Mouse (Mus musculus): Measurements from ENCODE around the gene Ppp1r37. TPM values are rescaled to one million over a fixed set of nuclear protein-coding genes. Genes with fewer than 3 reads are reported as not detected.

Gene Ppp1r37
- polyA plus RNA-seq, 1 experiment from 2014 or later, result 65.5 TPM

DNA sequence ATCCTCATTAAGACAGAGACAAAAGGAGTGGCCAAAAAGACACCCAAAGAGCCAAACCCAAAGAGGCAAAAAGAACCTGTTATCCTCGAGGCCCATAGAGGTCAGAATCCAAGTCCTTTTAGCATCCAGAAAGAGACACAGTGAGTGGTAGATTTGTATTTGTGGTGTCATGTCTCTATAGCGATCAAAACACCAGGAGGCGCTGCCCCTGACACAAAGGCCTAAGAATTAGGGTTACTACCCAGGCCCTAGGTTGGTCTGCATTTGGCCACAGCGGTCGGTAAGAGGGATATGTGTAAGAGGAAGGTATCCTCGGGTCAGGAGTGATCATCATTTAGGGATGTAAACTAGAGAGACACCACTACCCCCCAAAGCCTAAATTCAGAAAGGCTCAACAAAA, 56.5 kb downstream of the Ppp1r37 start:
- no peak for TF ChIP-seq CTCF (IDR thresholded peaks at IDR 0.05)
- ATAC-seq (no peak), DNase-seq (ENCODE audit: low read depth, low spot score) (no peak)
- ChIA-PET CTCF (interaction anchor here (1.8 to 4.5 kb wide), 2 partner anchors 63 to 84 kb away, joined by 3 to 20 read pairs; no protein-coding TSS in a partner anchor), POLR2A (interaction anchor here (1.8 kb wide), 1 partner anchor 63 kb away, joined by 4 read pairs; no protein-coding TSS in a partner anchor)
- H3K27me3 ChIP-seq, result no peaks in the 10 kb centered on the region
- in situ Hi-C loops (cut with MboI; ENCODE audit: low pct_unique_long_range_greater_than_20kb), result loop anchor here (5.0 kb wide), 1 partner anchor 66 kb away; no protein-coding TSS in a partner anchor

DNA sequence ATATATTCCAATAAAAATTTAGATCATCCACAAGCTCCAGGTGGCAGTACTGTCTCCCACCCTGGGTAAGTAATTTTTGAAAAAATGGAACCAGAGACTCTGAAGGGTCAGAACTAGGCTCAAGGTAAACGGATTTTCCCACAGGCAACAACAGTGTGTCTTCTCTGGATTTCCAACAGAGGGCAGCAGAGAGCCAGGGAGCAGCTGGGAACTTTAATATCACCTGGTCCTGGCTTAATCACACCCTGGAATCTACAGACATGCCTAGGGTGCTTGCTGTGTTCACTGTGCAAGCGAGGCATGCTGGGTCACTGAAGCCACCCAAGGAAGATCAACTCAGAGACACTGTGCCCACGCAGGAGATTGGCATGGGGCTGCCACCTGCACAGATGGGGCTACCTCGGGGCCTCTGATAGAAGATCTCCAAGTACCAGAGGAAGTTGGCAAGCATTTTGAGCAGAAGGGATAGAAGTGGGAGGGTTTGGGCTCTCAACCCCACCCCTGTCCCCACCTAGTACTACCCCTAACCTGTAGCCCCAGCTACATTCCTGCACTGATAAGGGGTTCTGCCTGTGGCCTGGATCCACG, 59.3 kb downstream of the Ppp1r37 start:
- ChIA-PET POLR2A (no interaction called here), CTCF (interaction anchor here (0.7 to 4.5 kb wide), 8 partner anchors 14 to 165 kb away, joined by 3 to 20 read pairs (median 4); partner anchors contain the start of genes Nkpd1 and Ppp1r37)
- in situ Hi-C loops (cut with MboI; ENCODE audit: low pct_unique_long_range_greater_than_20kb), result no loop called here
- ATAC-seq, result peak; percentile 41
- H3K27me3 ChIP-seq, result no peaks in the 10 kb centered on the region
- no peak for TF ChIP-seq CTCF (IDR thresholded peaks at IDR 0.05)
- DNase-seq (ENCODE audit: low read depth, low spot score), result peak; percentile 20

DNA sequence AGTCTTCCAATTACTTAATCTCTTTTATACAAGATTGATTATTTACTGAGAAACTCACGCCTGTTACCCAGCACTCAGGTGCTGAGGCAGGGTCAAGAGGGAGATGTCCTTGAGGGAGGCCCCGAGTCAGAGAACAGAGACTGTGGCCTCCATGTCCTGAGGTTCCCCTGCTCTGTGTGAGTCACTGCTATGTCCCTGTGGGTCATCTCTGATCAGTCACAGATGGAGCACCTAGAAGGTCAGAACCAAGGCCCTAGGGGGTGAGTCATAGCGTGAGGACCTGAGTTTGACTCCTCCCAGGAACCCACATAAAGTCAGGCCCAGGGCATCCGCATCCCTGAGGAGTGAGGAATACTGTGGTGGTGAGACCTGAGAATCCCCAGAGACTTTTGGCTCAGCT, 61.2 kb downstream of the Ppp1r37 start:
- in situ Hi-C loops (cut with MboI; ENCODE audit: low pct_unique_long_range_greater_than_20kb), result no loop called here
- H3K27me3 ChIP-seq, result no peaks in the 10 kb centered on the region
- ATAC-seq (no peak), DNase-seq (ENCODE audit: low read depth, low spot score) (no peak)
- POLR2A ChIA-PET, result no interaction called here
- CTCF ChIA-PET, result interaction anchor here (1.5 kb wide), 1 partner anchor 11 kb away, joined by 3 read pairs; no protein-coding TSS in a partner anchor
- TF ChIP-seq CTCF (IDR thresholded peaks at IDR 0.05), result no peak

GRCm38 (mm10) chr7:19500420-19501363, 62.2 kb downstream of the Ppp1r37 start:
- in situ Hi-C loops (cut with MboI; ENCODE audit: low pct_unique_long_range_greater_than_20kb), result no loop called here
- ATAC-seq, result no peak

DNA sequence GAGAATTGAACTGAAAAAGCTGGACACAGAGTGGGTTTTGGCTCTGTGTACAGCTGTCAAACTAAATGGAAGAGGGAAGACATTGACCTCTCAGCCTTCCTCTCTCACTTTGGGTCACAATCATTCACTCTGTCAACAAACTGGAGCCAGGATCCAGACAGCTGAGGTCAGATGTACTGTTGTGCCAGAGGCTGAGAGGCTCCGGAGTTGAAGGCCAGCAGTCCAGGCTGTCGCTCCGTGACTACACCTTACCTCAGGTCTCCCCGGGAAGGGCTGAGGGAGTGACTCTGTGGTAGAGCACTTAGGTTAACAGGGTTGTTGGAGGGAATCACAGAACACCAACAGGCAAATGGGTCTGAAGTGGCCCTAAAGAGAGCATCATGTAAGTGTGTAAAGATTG, 64.5 kb downstream of the Ppp1r37 start:
- TF ChIP-seq CTCF (IDR thresholded peaks at IDR 0.05), result no peak
- CTCF ChIA-PET, result no interaction called here
- POLR2A ChIA-PET, result no interaction called here
- no peak for ATAC-seq
- no peaks in the 10 kb centered on the region for H3K27me3 ChIP-seq
- no peak for DNase-seq (ENCODE audit: low read depth, low spot score)
- in situ Hi-C loops (cut with MboI; ENCODE audit: low pct_unique_long_range_greater_than_20kb), result loop anchor here (5.0 kb wide), 1 partner anchor 36 kb away; the partner anchor contains the start of gene Exoc3l2

More at GRCm38 (mm10) chr7:19500420-19501363, 62.2 kb downstream of the Ppp1r37 start:
- ChIA-PET CTCF (interaction anchor here (1.5 kb wide), 1 partner anchor 10 kb away, joined by 3 read pairs; no protein-coding TSS in a partner anchor), POLR2A (no interaction called here)
- no peak for TF ChIP-seq CTCF (IDR thresholded peaks at IDR 0.05)
- no peak for DNase-seq (ENCODE audit: low read depth, low spot score)
- no peaks in the 10 kb centered on the region for H3K27me3 ChIP-seq

DNA sequence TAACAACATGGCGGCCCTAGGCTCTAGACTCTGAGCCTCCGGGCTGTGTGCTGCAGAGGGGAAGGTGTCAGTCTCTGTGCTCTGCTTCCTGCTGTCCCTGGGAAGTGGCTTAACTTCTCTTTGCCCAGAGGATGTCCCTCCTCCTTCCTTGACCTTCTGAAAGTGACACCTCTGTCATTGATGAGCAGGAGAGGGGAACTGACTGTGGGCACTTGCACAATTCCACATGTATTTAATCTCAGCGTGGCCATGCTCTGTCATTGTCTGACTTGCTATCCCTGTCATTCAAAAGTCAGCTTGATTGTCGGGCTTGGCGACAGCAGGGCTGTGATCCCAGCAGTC, 66.7 kb downstream of the Ppp1r37 start:
- no peak for TF ChIP-seq CTCF (IDR thresholded peaks at IDR 0.05)
- DNase-seq (ENCODE audit: low read depth, low spot score), result no peak
- in situ Hi-C loops (cut with MboI; ENCODE audit: low pct_unique_long_range_greater_than_20kb), result loop anchor here (5.0 kb wide), 1 partner anchor 34 kb away; the partner anchor contains the start of gene Exoc3l2
- ATAC-seq, result no peak
- H3K27me3 ChIP-seq, result no peaks in the 10 kb centered on the region
- ChIA-PET POLR2A (no interaction called here), CTCF (interaction anchor here (1.1 kb wide), 1 partner anchor 91 kb away, joined by 3 read pairs; no protein-coding TSS in a partner anchor)

DNA sequence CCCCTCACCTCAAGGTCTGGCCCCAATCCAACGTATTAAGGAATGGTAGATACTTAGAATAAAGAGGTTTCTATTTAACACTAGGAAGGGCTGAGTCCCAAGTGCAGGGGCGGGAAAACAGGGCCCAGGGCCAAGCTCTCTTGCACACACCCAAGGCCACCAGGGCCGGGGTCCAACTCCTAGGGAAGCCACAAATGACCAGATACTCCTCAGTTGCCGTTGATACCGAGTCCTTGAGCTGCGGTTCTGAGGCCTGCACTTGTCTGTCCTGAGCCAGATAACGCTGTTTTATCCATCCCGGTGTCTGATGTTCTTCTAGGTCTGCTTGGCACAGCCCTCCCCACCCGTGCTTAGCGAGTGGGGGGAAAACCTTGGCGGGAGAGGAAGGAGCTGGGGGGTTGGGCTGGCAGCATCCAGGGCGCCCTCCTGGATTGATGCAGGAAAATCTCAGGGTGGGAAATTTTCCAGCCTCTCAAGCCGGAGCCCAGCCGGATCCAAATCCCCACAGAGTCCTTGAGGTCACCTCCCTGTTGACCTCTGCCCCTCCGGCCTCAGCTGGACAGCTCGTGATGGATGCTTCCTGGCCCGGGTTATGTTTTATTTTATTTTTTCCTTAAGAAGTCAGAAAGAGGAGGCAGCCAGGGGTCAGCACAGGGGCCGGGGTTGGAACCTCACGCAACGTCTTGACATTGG, 67.2 kb downstream of the Ppp1r37 start:
- ChIA-PET POLR2A (no interaction called here), CTCF (interaction anchor here (0.9 kb wide), 1 partner anchor 38 kb away, joined by 3 read pairs; no protein-coding TSS in a partner anchor)
- in situ Hi-C loops (cut with MboI; ENCODE audit: low pct_unique_long_range_greater_than_20kb), result loop anchor here (5.0 kb wide), 1 partner anchor 33 kb away; the partner anchor contains the start of gene Exoc3l2
- no peak for ATAC-seq
- no peak for TF ChIP-seq CTCF (IDR thresholded peaks at IDR 0.05)
- H3K27me3 ChIP-seq, result no peaks in the 10 kb centered on the region
- DNase-seq (ENCODE audit: low read depth, low spot score), result no peak

GRCm38 (mm10) chr7:19494751-19495474, 68.0 kb downstream of the Ppp1r37 start:
- ChIA-PET POLR2A (no interaction called here), CTCF (interaction anchor here (0.9 kb wide), 1 partner anchor 39 kb away, joined by 3 read pairs; no protein-coding TSS in a partner anchor)
- ATAC-seq (no peak), DNase-seq (ENCODE audit: low read depth, low spot score) (no peak)
- in situ Hi-C loops (cut with MboI; ENCODE audit: low pct_unique_long_range_greater_than_20kb), result loop anchor here (5.0 kb wide), 1 partner anchor 33 kb away; the partner anchor contains the start of gene Exoc3l2
- H3K27me3 ChIP-seq, result no peaks in the 10 kb centered on the region
- TF ChIP-seq CTCF (IDR thresholded peaks at IDR 0.05), result no peak

GRCm38 (mm10) chr7:19491731-19492130, 71.1 kb downstream of the Ppp1r37 start:
- ATAC-seq, result no peak
- ChIA-PET CTCF (interaction anchor here (1.3 kb wide), 1 partner anchor 9 kb away, joined by 3 read pairs; no protein-coding TSS in a partner anchor), POLR2A (no interaction called here)
- peaks cover 9% of the 10 kb centered on the region for H3K27me3 ChIP-seq
- DNase-seq (ENCODE audit: low read depth, low spot score), result no peak
- in situ Hi-C loops (cut with MboI; ENCODE audit: low pct_unique_long_range_greater_than_20kb), result no loop called here
- no peak for TF ChIP-seq CTCF (IDR thresholded peaks at IDR 0.05)

All from Patski (cell line).